Mouse (Mus musculus) lung, postnatal 0 days (tissue): ENCODE data around the gene Fn1.

Experiments
- CTCF ChIP-seq: IDR thresholded peaks from 2 replicates; pipeline ENCODE4 v1.5.1; 2016; ENCODE audit warnings: antibody characterized with exemption, mild to moderate bottlenecking
- EP300 ChIP-seq: IDR thresholded peaks from 2 replicates; pipeline ENCODE4 v1.6.1; 2016; ENCODE audit warnings: antibody characterized with exemption, mild to moderate bottlenecking, control low read depth

GRCm38 (mm10) chr1:71564291-71564690 lies 88.7 kb downstream of the Fn1 start:
- TF ChIP-seq CTCF, result no peak
- no peak for TF ChIP-seq EP300
